Mouse (Mus musculus): ENCODE measurements at regions not wholly inside any gene's neighbourhood (a gene's known extent, or its start where the extent isn't known, plus 50 kb on each side); places are given as distances from the start of the nearest gene placed in this dataset.
"Not testable (repeated sequence)": the region's sequence is repeated elsewhere in the genome, so short reads cannot be mapped to it uniquely, and the experiment has no call there.

DNA sequence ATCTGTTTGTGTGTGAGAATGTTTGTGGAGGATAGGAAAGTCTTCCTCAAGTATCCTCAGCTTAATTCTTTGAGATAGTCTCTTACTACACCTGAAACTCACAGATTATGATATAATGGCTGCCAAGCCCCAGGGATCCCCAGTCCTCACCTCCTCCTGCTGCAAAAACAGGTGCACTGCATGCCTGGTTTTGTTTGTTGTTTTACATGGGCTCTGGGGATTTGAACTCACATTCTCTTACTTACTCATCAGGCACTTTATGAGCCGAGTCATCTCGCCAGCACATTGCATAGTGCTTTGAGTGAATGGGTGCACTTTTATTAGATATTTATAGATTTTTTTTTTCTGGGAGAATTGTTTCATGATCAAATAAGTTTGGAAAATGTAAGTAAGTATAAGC, 56.3 kb downstream of the Mterf1b start:
- H3K4me3 ChIP-seq: no peak overlapping the region
- no peak for DNase-seq (ENCODE audit: extremely low spot score in 1 of 2, low spot score in 2 of 2)
- intact Hi-C loops (cut with DNase I): no loop called here
- no peak for TF ChIP-seq CTCF (IDR thresholded peaks at IDR 0.05)
- H3K27ac ChIP-seq: no peak overlapping the region

DNA sequence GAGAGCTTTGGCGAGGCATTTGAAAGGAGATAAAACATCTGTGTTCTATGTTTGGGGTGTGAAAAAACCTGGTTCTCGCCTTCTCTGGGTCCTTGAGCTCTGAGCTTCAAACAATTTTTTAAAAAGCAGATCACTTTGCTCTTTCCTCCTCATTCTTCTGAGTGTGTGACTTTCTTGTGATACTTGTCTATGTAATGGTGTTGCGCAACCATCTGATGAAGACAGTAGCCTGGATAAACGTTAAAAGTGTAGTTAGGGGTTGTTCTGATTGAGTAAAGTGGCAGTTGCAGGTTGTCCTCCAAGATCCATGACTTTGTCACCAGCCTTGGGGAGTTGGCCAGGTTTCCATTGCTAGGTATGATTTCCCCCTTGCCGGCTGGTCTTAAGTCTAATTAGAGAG, 62.1 kb downstream of the Mterf1b start:
- DNase-seq (ENCODE audit: extremely low spot score in 1 of 2, low spot score in 2 of 2); H3K27ac ChIP-seq; intact Hi-C loops (cut with DNase I); H3K4me3 ChIP-seq: not testable (repeated sequence)

DNA sequence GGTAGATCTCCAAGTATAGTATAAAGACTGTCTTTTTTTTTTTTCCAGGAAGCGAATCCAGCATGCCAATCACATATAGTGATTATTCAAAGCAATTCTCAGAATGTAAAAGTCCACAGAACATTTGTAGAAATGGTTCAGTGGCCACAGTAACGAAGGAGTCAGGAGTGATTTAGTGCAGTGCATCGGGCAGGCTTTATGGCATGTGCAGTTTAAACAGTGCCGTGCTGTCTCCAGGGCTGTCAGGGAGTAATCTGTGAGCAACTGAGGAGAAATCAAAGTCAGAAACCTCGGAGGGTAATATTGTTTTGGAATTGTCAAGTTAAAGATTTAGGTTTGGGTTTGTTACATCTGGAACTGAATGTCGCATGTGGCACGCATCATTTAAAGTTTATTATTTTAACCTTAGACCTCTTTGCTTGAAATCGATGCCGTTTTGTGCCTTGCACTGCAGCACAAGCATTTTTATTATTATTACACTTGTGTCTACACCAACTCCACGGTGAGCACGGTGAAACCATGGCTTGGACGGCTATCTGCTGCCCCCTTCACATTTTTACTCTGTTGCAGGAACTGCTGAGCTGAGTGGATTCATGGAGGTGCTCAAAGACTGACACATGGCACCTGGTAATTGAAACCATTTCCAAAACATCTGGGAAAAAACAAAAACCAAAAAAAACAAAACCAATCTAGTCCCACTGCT, 65.0 kb downstream of the Mterf1b start:
- Histone ChIP-seq H3K27ac (no peak overlapping the region), H3K4me3 (no peak overlapping the region)
- no peak for DNase-seq (ENCODE audit: extremely low spot score in 1 of 2, low spot score in 2 of 2)
- no peak; the same call in 1 of the 2 replicates for TF ChIP-seq CTCF (IDR thresholded peaks at IDR 0.05)
- intact Hi-C loops (cut with DNase I): no loop called here

DNA sequence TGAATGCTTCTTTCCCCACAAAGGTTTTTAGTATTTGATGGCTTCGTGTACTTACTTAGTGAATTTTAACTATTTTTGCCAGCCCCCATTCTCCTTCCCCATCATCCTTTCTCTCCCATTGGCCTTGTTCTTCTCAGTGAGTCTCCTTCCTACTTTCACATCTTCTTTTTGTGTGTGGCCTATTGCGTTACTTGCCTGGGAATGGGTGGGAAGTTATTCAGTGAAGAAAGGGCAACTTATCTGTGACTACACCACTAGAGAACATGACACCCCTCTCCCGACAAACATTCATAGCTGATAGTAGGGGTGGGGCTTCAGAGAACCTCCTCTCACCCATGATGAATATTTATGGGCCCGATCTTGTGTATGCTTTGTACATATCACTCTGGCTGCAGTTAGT, 67.1 kb downstream of the Mterf1b start:
- no peak for TF ChIP-seq CTCF (IDR thresholded peaks at IDR 0.05)
- no peak overlapping the region for H3K27ac ChIP-seq
- intact Hi-C loops (cut with DNase I): no loop called here

DNA sequence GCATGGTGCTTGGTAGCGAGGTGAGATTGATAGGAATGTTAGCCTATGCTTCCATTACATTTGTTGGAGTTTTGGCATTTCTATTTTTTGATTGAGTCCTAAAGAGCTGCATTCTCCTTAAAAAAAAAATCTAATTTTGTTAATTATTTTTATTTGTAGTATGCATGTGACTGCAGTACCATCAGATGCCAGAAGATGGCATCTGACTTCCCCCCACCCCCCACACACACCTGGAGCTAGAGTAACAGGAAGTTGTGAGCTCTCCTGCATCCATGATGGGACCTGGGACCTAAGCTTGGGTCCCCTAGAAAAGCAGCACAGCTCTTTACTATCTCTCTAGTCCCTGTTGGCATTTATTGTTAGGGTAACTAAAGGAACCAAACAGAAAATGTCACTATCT, 70.5 kb downstream of the Mterf1b start:
- peak; percentile 65 for TF ChIP-seq CTCF (IDR thresholded peaks at IDR 0.05)
- DNase-seq (ENCODE audit: extremely low spot score in 1 of 2, low spot score in 2 of 2): no peak
- no peak overlapping the region for H3K27ac ChIP-seq
- H3K4me3 ChIP-seq: no peak overlapping the region
- intact Hi-C loops (cut with DNase I): loop anchor here (1.0 to 5.0 kb wide), 3 partner anchors 496 to 685 kb away; partner anchors contain the start of gene Fzd1

More for the DNA sequence above, 67.1 kb downstream of the Mterf1b start:
- no peak overlapping the region for H3K4me3 ChIP-seq
- no peak for DNase-seq (ENCODE audit: extremely low spot score in 1 of 2, low spot score in 2 of 2)

DNA sequence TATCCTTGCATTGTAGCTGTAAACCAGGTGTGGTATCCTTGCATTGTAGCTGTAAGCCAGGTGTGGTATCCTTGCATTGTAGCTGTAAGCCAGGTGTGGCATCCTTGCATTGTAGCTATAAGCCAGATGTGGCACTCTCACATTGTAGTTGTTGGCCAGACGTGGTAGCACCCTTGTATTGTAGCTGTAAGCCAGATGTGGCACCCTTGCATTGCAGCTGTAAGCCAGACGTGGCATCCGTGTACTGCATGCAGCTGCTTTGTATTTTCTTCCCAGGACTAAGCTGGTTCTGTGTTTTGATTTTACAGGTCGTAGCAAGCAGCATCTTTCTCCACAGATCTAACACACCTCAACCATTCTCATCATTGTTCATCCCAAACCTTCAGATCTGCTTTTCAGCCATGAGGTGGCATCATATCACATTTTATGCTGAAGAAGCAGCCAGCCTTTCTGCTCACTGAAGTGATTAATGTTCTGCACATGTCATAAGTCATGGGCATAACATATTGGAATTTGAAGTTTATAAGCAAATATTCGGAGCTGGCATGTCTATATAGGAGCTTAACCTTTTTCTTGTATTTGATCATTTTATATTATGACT, 71.5 kb downstream of the Mterf1b start:
- Histone ChIP-seq H3K4me3 (no peak overlapping the region), H3K27ac (no peak overlapping the region)
- DNase-seq (ENCODE audit: extremely low spot score in 1 of 2, low spot score in 2 of 2): peak in 1 of 2 experiments; percentile 16
- intact Hi-C loops (cut with DNase I): loop anchor here (1.0 to 5.0 kb wide), 3 partner anchors 495 to 684 kb away; partner anchors contain the start of gene Fzd1
- peak; percentile 69 for TF ChIP-seq CTCF (IDR thresholded peaks at IDR 0.05)

DNA sequence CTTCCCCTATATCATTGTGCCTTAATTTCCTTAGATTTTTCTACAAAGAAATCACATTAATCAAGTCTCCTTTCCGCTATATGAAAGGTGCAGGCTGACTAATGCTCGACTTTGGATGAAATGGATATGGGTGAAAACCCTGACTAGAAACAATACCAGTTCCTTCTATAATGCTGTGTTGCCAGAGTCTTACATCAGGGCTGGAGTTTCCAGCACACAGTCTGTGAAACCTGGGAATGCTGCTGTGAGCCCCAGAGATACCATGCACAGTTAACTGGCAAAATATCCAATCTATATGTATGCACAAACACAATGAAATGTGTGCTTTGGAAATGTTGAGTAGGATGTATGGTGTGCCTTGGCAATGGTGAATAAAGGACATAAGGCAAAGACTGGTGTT, 75.5 kb downstream of the Mterf1b start:
- no peak overlapping the region for H3K4me3 ChIP-seq
- intact Hi-C loops (cut with DNase I): no loop called here

DNA sequence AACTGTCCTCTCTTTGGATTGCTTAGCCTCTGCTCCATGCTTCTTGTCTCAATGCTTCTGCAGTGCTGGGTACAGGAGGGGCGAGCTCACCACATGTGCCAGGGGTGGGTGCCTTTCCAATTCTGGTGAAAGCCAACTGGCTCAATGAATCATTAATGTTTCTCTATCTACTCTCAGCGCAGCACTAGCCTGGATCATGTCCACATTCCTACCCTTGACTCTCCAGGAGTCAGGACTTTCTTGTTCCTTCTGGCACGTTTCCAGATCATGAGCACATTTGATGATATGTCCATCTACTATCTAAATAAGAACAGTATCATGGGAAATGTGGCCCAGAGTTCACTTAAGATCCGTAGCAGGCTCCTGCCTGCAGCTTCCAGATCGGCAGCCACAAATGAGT, 80.8 kb downstream of the Mterf1b start:
- no peak for TF ChIP-seq CTCF (IDR thresholded peaks at IDR 0.05)
- intact Hi-C loops (cut with DNase I): no loop called here
- DNase-seq (ENCODE audit: extremely low spot score in 1 of 2, low spot score in 2 of 2): no peak
- Histone ChIP-seq H3K27ac (no peak overlapping the region), H3K4me3 (no peak overlapping the region)

More for the DNA sequence above, 75.5 kb downstream of the Mterf1b start:
- H3K27ac ChIP-seq: no peak overlapping the region
- no peak for DNase-seq (ENCODE audit: extremely low spot score in 1 of 2, low spot score in 2 of 2)
- no peak for TF ChIP-seq CTCF (IDR thresholded peaks at IDR 0.05)

DNA sequence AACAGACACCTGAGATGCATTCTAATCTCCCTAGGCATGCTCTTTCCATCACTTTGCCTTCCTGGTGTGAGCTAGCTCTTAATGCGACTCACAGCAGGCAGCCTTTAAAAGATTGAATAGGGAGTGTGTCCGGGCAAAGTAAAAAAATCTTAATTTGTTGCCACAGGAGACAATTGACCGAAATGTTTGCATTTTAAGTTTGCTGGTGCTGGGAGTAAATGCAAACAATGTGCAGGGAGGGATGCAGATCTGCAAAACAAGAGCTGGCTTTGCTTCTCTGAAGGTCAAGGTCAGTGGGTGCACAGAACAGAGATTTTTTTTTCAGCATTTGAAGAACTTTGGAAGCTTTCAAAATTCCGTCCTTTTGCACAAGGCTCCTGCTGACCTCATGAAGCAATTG, 111.4 kb downstream of the Mterf1b start:
- intact Hi-C loops (cut with DNase I): no loop called here
- no peak for DNase-seq (ENCODE audit: extremely low spot score in 1 of 2, low spot score in 2 of 2)
- no peak overlapping the region for H3K27ac ChIP-seq
- no peak overlapping the region for H3K4me3 ChIP-seq
- TF ChIP-seq CTCF (IDR thresholded peaks at IDR 0.05): no peak

DNA sequence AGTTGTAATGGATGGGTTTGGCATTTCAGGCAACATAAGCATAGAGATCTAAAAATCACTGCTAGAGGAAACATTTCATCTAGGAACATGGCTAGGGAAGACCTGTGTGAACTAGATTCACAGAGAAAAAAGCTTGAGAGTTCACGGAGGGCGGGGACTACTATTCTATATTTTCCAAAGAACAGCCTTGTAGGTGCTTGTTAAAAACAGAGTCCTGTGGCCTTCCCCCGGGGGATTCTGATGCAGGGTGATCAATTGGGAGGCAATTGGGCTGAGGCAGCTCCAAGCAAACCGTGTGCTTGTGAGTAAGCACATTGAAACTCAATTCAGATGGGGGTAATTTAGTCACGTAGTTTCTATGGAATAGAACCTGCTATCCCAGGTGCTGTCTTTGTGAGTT, 112.0 kb downstream of the Mterf1b start:
- H3K4me3 ChIP-seq: no peak overlapping the region
- no peak for TF ChIP-seq CTCF (IDR thresholded peaks at IDR 0.05)
- no peak for DNase-seq (ENCODE audit: extremely low spot score in 1 of 2, low spot score in 2 of 2)
- no peak overlapping the region for H3K27ac ChIP-seq
- intact Hi-C loops (cut with DNase I): no loop called here

DNA sequence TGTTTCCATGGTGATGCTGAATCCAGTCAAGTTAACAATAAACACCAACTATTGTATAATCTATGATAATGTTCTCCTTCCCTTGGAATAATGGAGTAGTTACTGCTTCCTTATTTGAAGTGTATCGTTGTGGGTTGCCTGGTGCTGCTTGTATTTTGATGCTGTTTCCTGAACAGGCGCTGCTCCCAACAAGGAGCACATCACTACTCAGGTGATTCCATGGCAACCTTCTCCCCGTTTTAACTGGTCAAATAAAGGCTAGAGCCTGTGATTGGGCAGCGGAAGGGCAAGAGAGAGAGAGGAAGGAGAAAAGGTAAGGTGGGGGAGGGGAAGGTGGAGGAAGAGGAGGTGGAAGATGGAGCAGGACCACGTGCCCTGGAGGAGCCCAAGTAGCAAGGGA, 116.3 kb downstream of the Mterf1b start:
- H3K27ac ChIP-seq: no peak overlapping the region
- no peak for TF ChIP-seq CTCF (IDR thresholded peaks at IDR 0.05)
- intact Hi-C loops (cut with DNase I): no loop called here
- DNase-seq (ENCODE audit: extremely low spot score in 1 of 2, low spot score in 2 of 2): no peak
- no peak overlapping the region for H3K4me3 ChIP-seq

DNA sequence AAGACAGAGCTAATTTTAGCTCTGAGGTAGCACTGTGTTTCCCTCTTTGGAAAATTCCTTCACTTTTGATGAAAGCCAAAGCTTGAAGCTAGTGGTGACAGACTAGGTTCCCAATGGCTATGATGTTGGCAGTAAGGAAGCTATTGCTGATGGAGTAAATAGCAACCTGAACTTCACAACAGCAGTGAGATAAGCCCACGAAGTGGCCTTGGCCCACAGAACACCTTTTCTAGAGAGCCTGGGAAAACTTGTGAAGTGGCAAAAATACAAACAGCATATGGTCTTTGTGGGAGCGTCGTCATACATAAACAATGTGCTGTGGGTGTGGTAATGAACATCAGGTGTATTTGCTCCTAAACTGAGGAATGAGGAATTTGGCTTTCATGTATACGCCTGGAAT, 119.0 kb downstream of the Mterf1b start:
- 0 out of 2 replicates have a peak overlapping the region, but pooled peaks have one; percentile 2 for H3K27ac ChIP-seq

DNA sequence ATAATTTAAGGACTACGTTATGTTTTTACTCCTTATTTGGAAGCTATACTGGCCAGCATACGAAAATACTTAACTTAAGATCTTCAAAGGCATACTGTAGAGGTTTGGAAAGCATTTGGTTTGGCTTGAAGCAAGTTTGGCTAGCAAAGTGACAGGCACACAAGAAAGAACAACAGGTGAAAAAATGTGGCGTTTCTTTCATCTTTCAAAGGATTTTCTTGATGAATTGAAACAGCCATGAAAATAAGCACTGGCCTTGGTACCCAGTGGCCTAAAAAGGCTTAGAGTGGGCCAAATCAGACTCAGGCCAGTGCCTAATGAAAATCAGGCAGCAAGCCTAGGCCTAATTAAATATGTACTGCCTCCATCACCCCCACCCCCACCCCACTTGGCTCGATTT, 119.4 kb downstream of the Mterf1b start:
- H3K27ac ChIP-seq: no peak overlapping the region
- intact Hi-C loops (cut with DNase I): loop anchor here (5.0 kb wide), 1 partner anchor 186 kb away; no protein-coding TSS in a partner anchor
- DNase-seq (ENCODE audit: extremely low spot score in 1 of 2, low spot score in 2 of 2): no peak
- H3K4me3 ChIP-seq: no peak overlapping the region
- TF ChIP-seq CTCF (IDR thresholded peaks at IDR 0.05): no peak

More for the DNA sequence above, 119.0 kb downstream of the Mterf1b start:
- no peak for DNase-seq (ENCODE audit: extremely low spot score in 1 of 2, low spot score in 2 of 2)
- no peak overlapping the region for H3K4me3 ChIP-seq
- intact Hi-C loops (cut with DNase I): loop anchor here (5.0 kb wide), 1 partner anchor 186 kb away; no protein-coding TSS in a partner anchor
- TF ChIP-seq CTCF (IDR thresholded peaks at IDR 0.05): no peak
